Mouse (Mus musculus) thymus, postnatal 36 days (tissue): ENCODE results near the gene Limch1.

ENCODE experiments used
- DNase-seq, 2 experiments: peaks; one replicate each; pipeline ENCODE4 v3.0.0; 2022; ENCODE audit warnings: mixed read lengths in 2 of 2

Gene Limch1

DNA sequence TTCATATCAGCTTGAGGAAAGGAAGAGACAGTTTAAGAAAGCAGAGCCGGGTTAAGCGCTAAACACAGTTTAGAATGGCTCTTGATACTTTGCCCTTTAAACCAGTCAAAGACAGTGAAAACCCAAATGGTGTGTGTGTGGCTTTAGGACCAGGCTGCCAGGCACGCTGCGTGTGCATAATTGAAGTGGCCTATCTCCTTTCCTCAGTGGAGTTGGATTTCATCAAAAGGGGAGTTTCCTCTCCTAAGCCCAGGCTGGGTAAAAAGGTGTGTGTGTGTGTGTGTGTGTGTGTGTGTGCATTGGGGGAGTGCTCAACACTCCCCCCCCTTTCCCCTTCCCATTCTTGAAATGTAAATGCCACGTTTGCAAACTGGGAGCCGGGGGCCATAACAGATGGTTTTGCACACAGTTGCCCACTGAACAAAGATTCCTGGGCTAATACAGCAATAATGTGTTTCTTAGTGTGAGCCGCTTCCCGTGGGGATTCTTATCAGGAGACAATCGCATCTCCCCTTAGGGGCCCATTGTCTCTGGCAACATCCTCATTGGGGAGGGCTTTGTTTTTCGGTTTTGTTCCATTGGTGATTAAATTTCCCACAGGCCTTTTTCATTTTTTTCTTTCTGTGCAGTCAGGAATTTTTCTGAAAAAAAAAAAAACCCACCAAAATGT lies 2.3 kb downstream of the Limch1 start:
- no peak for DNase-seq

- DNase-seq = no peak
These were observed 3.0 kb downstream of the Limch1 start for GRCm38 (mm10) chr5:66748448-66749115.

GRCm38 (mm10) chr5:66750641-66751040 lies 5.0 kb downstream of the Limch1 start:
- no peak for DNase-seq

- DNase-seq = no peak
These were observed 5.8 kb downstream of the Limch1 start for GRCm38 (mm10) chr5:66751332-66751980.

DNA sequence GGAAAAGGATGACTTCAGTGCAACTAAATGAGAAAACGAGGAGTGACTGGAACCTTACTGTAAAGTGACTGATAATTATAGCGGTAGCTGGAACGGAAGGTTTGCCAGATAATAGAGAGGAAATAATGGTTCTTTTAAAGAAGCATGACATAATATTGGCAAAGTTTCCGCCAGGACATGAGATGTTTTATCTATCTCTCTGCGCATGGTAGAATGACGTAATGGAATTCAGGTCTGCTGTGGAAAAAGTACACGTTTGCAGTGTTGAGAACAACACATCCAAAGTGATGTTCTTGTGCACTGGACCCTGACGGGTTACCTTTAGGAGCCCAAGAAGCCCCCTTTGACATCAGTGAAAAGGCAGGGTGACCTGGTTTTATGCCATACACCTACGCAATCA lies 8.0 kb downstream of the Limch1 start:
- DNase-seq = no peak

- DNase-seq = no peak
These were observed 11.4 kb downstream of the Limch1 start for GRCm38 (mm10) chr5:66756821-66757705.

GRCm38 (mm10) chr5:66757706-66758237 lies 12.1 kb downstream of the Limch1 start:
- DNase-seq = no peak

DNA sequence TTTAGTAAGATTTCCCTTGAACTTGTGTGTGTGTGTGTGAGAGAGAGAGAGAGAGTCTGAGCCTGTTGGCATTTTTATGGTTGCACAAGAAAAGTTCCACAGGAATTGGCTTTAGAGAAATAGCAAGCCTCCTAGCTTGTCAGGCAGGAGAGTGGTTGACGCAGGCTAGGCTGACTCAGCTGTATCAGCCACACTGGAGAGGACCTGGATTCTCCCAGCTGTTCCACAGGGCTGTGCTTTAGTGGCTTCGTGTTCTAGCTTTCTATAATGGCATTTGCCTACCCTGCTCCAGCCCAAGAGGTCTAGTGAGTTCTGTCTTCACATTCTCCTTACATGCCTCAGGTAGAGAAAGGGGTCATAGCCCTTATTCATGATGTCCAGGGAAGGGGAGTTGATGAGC lies 13.7 kb downstream of the Limch1 start:
- DNase-seq = no peak

DNA sequence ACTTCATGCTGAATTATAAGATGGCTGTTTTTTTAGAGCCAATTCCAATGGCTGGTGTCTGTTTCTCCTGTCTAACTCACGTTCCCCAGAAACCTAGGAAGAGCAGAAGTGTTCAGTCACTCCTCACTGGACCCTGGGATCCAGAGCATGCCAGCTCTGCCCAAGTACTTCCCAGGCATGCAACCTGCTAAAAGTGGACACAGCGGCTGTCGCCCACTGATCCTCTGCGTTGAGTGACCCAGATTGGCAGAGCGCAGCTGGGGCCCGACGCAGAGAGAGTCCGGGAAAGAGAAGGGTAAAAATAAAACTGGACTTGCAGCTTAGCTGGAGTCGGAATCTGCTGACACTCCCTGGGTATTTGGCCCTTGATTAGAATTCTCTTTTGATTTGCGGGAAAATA lies 15.1 kb downstream of the Limch1 start:
- DNase-seq = no peak

- no peak for DNase-seq
These were observed 16.4 kb downstream of the Limch1 start for GRCm38 (mm10) chr5:66762006-66762405.

DNA sequence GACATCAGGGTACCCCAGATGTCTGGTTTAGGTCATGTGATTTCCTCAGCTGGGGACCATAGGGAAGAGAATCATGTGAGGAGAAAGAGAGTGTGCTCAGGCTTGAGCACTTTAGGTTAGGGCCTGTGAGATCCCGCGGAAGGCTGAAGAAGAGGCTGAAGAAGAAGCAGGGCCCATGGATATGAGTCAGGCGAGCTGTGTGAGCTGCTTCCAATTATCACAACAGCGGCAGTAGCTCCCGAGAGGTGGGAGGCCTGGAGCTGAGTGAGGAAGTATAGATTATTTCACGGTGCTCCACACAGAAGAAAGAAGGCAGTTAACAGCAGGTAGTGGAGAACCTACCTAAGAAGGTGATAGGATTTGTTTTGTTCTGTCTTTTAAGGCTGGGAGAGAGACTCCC lies 18.5 kb downstream of the Limch1 start:
- DNase-seq = no peak

DNA sequence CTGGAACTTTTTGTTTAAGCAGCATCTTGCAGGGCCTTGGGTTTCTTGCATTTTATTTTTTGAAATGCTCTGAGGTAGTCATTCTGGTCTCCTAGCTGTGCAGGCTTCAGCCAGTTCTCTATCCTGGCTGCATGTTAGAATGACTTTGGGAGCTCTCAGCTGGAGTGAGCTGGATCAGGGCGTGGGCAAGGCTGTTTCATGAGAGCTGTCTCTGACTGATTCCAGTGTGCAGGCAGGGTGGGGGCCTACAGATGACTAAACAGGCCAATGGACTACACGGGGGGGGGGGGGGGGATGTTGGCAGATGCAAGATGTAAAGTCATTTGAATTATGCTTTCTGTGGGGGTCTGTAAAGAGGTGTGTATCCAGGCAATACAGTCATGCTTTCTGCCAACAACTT lies 20.3 kb downstream of the Limch1 start:
- DNase-seq = no peak

DNA sequence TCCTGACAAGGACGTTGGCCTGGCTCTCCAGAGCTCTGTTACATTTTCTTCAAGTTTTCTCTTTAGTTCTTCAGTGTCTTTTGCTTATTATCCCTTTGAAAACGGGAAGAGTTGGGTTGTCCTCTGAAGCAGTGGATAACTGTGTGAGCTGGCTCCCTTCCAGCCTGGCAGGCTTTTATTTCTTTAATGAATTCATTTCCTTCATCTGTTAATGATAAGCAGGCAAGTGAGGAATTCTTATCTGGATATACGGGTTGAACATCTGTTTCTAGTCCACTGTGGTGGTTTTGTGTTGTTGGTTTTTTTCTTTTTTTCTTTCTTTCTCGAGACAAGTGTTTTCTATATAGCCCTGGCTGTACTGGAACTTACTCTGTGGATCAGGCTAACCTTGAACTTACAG lies 22.4 kb downstream of the Limch1 start:
- no peak for DNase-seq

- no peak for DNase-seq
These were observed 23.4 kb downstream of the Limch1 start for GRCm38 (mm10) chr5:66769070-66769469.

DNA sequence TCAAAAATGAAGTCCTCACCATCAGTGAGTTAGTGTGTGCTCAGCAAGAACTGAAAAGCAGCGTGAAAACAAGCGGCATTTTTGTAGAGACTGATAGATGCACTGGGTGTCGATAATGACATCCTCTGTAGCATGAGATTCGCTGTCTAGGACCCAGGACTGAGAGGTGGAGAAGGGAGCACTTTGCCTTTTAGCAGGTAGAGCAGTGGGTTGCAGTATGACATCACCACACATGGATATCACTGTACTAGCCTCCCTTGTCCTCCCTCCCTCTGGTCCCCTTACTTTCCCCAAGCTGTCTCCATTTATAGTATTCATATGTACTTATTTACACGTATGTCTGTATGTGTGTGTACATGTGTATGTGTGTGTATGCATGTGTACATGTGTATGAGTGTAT lies 23.9 kb downstream of the Limch1 start:
- DNase-seq = no peak

- no peak for DNase-seq
These were observed 32.5 kb downstream of the Limch1 start for GRCm38 (mm10) chr5:66777999-66778710.

DNA sequence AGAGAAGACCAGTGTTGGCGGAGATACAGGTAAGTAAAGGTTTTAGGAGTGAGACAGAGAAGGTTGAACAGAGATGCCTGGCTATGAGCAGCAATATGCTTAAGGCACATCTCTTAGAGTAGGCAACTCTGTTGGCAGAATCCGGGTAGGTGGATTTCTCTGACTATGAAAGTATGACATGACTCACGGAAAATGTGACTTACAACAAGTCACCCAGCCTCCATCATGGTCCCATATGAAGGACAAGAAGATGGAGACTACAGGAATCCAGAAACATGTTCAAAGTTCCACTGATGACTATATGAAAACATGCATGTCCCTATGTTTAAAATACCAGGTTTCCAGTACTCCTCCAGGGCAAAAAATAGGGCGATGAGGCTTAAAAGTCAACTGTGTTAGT lies 34.7 kb downstream of the Limch1 start:
- no peak for DNase-seq

DNA sequence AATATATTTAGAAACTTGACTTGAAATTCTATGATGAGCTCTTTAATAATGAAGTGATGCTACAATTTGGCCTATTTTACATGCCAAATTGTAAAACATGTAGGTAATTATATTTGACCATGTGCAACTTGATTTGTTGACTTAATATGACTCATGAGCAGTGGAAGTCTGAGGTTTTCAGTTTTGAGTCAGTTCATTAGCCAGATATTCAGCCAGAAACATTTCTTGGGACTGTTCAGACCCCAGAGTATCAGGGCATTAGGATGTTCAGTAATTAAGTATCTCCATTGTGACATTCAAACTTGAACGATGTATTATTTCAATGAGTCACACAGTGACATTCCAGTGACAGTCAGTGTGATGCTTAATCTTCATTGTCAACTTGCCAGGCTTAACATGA lies 35.9 kb downstream of the Limch1 start:
- no peak for DNase-seq

- DNase-seq = no peak
These were observed 37.2 kb downstream of the Limch1 start for GRCm38 (mm10) chr5:66782851-66783250.

DNA sequence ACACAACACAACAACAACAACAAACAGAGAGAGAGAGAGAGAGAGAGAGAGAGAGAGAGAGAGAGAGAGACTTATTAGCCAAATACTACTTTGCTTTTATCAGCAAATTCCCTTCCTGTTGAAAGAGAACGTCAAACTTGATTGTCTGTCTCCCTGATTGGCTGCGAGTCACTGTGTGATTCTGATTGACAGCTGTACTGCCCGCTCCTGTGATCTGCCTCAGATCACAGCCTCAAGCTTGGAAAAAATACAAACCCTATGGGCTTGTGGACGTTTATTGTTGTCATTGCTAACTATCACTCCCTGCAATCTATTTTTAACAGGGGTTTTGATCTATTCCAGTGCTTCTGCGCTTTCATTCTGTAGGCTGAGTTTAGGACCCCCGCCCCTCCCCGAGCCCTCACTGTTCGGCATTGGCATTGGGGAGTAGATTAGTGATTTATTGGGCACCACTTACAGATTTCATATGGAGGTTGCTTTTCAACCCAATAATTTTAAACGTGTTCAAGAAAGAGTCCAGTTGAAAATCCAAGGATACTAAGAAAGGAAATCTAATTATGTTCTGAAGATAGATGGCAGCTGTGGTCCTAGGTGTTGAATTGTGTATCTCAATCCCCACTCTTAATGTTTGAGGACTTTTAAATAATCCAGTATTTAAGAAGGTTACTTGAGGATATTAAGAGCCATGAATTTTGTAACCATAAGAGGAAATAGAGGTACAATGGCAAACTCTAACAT lies 39.2 kb downstream of the Limch1 start:
- no peak for DNase-seq

- DNase-seq = no peak
These were observed 40.5 kb downstream of the Limch1 start for GRCm38 (mm10) chr5:66785995-66786620.
